Mouse (Mus musculus) monocyte, adult 2 months (primary cell): Measurements from ENCODE around the gene Tmem54.

Source experiments
- DNase-seq, 2 experiments: peaks; one replicate each; pipeline ENCODE4 v3.0.0; 2022; ENCODE audit warnings: low spot score in 2 of 2, low read depth in 1 of 2

The Tmem54 gene

DNA sequence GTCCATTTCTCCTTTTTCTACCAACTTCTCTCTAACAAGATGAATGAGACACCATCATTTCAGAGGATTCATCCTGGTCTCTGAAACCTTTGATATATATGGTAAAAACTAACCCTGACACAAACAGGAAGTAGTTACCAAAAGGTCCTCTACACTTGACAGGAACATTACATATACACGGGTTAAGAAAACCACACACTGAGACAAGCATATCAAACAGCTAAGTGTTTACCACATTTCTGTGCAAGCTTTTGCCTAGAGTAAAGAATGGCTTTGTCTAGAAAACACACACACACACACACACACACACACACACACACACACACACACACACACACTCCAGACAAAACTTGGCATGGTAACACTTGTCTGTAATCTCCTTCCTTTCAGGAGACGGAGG is 41.0 kb downstream of the Tmem54 start:
- DNase-seq = no peak

DNA sequence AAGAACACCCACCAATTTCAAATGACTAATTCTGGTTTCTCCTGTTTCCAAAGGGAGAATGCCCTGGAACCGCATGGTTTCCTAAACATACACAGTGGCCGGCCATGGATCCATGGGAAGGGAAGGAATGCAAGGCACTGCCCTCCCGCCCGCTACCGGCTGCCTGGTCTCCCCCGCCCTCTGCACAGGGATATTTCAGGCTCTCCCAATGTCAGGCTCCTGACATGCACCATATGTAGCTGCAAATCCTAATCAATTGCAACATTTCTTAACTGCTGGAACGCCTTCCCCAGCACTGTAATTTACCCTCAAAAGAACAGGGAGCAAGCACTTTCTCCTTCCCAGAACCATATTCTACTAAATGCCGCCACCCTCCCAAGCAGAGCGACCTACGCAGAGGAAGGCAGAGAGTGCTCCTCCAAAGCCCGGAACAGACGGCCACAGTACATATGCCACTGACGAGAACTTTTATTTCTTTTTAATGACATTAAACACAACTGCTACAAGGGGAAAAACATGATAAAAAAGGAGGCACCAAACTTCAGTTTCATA is 42.3 kb downstream of the Tmem54 start:
- DNase-seq = no peak

DNA sequence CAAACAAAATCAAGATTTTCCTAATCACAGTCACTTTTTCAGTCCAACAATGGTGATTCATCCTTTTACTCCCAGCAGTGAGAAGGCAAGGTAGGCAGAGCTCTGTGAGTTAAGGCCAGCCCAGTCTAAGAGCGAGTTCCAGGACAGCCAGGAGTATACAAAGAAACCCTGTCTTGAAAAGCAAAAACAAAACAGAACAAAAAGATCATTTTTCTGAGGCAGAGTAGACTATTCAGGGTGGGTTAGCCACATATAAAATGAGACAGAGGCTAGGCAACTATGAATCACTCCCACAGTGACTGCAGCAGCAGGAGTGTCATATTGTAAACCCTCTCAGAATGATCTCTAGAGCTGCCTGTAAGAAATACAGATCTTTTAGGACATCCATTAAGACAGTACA is 44.0 kb downstream of the Tmem54 start:
- DNase-seq = no peak

- DNase-seq = no peak
Measured at GRCm38 (mm10) chr4:129151276-129151811, 46.0 kb downstream of the Tmem54 start.

GRCm38 (mm10) chr4:129157541-129157940 is 52.2 kb downstream of the Tmem54 start:
- DNase-seq = no peak

DNA sequence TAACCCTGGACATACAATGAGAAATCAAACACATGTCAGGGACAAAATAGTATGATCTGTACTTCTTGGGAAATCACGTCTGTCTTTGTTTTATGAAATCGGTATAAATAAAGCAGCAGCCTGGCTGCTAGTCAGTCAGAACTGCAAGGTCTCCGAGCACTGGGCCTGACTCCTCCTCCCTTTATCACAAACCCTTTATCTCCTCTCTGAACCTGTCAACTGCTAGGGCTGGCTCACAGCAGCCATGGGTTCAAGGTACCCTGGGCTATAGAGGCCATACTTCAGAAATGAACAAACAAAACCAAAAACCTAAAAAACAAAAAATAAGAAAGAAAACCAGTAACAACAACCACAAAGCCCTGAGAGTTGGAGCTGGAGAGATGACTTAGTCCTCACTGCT is 53.2 kb downstream of the Tmem54 start:
- DNase-seq = no peak

DNA sequence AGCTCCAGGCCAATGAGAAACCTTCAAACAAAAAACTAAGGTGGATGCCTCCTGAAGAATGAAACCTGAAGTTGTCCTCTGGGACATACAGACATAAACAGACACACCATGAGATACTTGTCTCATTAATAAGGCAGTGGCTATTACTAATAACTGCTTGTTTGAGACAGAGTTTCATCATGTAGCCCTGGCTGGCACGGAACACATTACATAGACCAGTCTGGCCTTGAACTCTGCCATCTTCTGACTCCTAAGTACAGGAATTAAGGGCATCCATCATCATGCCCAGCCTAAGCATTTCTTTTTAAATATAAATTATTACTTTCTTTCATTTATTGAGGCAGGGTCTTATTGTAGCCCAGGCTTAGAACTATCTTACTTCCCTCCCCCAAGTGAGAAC is 55.7 kb downstream of the Tmem54 start:
- DNase-seq = no peak
